Mouse (Mus musculus): ENCODE measurements around the gene Gm5089. TPM values are rescaled to one million over a fixed set of nuclear protein-coding genes. Genes with fewer than 3 reads are reported as not detected.

The Gm5089 gene
- 0.02 TPM in 1 of 2 replicates, not detected in the other for polyA plus RNA-seq (2012)

DNA sequence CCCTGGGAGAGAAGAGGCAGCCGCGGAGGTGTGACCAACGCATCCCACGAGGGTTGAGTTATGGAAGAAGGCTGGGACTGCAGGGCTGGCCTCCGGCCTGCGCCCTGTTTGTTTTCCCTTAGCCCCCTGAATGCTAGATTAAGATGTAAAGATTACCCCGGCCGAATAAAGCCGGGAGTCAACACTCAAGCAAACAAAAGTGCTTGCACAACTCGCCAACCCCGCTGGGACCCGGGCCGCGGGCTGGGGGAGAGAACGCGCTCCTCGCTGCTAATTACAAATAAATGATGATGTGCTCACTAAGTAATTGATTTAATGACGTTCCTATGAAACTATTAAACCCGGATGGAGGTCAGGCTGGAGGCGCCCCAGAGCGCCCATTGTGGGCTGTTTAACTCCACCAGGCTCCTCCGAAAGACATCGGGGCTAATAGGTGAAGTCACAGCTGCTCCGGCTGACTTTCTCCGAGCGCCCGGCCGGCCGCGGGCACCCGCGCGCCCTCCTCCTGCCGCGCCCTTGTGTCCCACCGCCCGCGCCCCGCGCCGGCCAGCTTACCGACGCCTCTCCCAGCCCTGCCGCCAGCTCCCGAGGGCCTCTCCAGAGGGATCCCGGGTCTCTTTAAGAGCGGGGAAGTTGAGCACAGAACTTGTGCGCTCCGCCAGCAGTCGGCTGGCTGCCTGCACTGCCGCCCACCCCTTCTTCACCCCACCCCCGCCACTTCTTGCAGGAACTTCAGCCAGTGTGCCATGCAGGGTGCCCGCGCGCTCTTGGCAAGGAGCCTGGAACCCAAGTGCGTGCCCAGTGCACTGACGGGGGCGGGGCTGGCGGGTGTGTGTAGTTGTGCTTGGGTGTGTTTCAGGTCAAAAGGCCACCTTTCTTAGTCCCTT, at the start of gene Gm5089:
Gene Gm5089, minus strand, starts transcription at position 620 of the 887 bp plus-strand sequence.
- Histone ChIP-seq H3K4me1 (ENCODE audit: control insufficient read depth) (no peaks in the 10 kb centered on the region), H3K9me3 (ENCODE audit: control insufficient read depth, low read length) (no peaks in the 10 kb centered on the region), H3K36me3 (ENCODE audit: control insufficient read depth) (no peaks in the 10 kb centered on the region), H3K27me3 (ENCODE audit: control insufficient read depth) (peaks cover 66% of the 10 kb centered on the region), H3K4me3 (replicated peaks) (no peak within 1 kb of the TSS)
- TF ChIP-seq GATA1 (IDR thresholded peaks at IDR 0.05; ENCODE audit: low read length) (no peak), TAL1 (IDR thresholded peaks at IDR 0.05; ENCODE audit: low read length) (no peak)

DNA sequence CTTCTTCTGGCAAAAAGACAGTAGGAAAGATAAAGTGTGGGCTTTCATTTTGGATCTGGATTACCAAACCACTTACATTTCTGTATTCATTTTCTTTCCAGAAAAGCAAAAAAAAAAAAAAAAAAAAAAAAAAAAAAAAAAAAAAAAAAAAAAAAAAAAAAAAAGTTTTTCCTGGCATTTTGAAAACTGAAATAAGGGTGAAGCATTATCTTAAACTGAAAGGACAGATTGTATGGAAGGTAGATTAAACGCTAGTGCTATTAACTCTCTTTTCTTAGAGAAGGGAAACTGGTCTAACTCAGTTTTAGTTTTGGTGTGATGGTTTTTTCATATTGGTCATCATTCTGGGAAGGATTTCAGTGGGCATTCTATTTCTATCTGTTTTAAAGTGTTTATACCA, 41.1 kb upstream of the Gm5089 start:
- peaks cover 61% of the 10 kb centered on the region for H3K27me3 ChIP-seq (ENCODE audit: control insufficient read depth)
- H3K9me3 ChIP-seq (ENCODE audit: control insufficient read depth, low read length): peaks cover 2% of the 10 kb centered on the region; the same call in 1 of the 2 replicates
- H3K4me3 ChIP-seq (replicated peaks): no peak overlapping the region
- TF ChIP-seq TAL1 (IDR thresholded peaks at IDR 0.05; ENCODE audit: low read length) (no peak), GATA1 (IDR thresholded peaks at IDR 0.05; ENCODE audit: low read length) (no peak)
- no peaks in the 10 kb centered on the region for H3K36me3 ChIP-seq (ENCODE audit: control insufficient read depth)
- H3K4me1 ChIP-seq (ENCODE audit: control insufficient read depth): no peaks in the 10 kb centered on the region

DNA sequence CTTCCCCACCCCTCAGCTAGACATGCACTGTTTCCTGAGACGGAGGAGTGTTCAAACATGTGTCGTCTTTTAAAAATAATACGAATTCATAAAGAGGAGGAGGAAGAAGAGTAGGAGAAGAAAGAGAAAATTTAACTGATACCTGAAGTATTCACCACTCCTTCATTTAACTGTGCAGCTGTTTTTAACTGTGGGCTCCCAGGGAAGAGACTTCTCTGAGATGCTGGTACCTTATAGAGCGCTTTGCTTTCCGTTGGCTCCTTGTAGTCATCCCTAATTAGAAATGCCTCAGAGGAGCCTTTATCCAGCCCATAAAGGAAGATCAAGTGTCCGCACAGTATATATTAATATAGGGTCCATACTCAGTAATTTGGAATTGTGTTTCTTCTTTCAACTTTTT, 40.6 kb upstream of the Gm5089 start:
- Histone ChIP-seq H3K36me3 (ENCODE audit: control insufficient read depth) (no peaks in the 10 kb centered on the region), H3K4me3 (replicated peaks) (no peak overlapping the region), H3K4me1 (ENCODE audit: control insufficient read depth) (no peaks in the 10 kb centered on the region), H3K9me3 (ENCODE audit: control insufficient read depth, low read length) (peaks cover 2% of the 10 kb centered on the region; the same call in 1 of the 2 replicates), H3K27me3 (ENCODE audit: control insufficient read depth) (peaks cover 66% of the 10 kb centered on the region)
- no peak for TF ChIP-seq TAL1 (IDR thresholded peaks at IDR 0.05; ENCODE audit: low read length)
- TF ChIP-seq GATA1 (IDR thresholded peaks at IDR 0.05; ENCODE audit: low read length): no peak

GRCm38 (mm10) chr14:122490441-122491328, 39.8 kb upstream of the Gm5089 start, which contains the start of gene Gm10837:
TSS of gene Gm10837 (plus strand) at chr14:122490586.
- H3K27me3 ChIP-seq (ENCODE audit: control insufficient read depth): peaks cover 75% of the 10 kb centered on the region
- H3K36me3 ChIP-seq (ENCODE audit: control insufficient read depth): no peaks in the 10 kb centered on the region
- H3K4me1 ChIP-seq (ENCODE audit: control insufficient read depth): no peaks in the 10 kb centered on the region
- H3K4me3 ChIP-seq (replicated peaks): no peak within 1 kb of the TSS
- peaks cover 2% of the 10 kb centered on the region; the same call in 1 of the 2 replicates for H3K9me3 ChIP-seq (ENCODE audit: control insufficient read depth, low read length)
- TF ChIP-seq GATA1 (IDR thresholded peaks at IDR 0.05; ENCODE audit: low read length) (no peak), TAL1 (IDR thresholded peaks at IDR 0.05; ENCODE audit: low read length) (no peak)

- H3K4me3 ChIP-seq (replicated peaks): no peak overlapping the region
- no peaks in the 10 kb centered on the region; the same call in 1 of the 2 replicates for H3K9me3 ChIP-seq (ENCODE audit: control insufficient read depth, low read length)
- TF ChIP-seq GATA1 (IDR thresholded peaks at IDR 0.05; ENCODE audit: low read length): no peak
- TF ChIP-seq TAL1 (IDR thresholded peaks at IDR 0.05; ENCODE audit: low read length): no peak
- H3K36me3 ChIP-seq (ENCODE audit: control insufficient read depth): no peaks in the 10 kb centered on the region
- peaks cover 83% of the 10 kb centered on the region for H3K27me3 ChIP-seq (ENCODE audit: control insufficient read depth)
- H3K4me1 ChIP-seq (ENCODE audit: control insufficient read depth): no peaks in the 10 kb centered on the region
Measured at GRCm38 (mm10) chr14:122489686-122490414, 38.9 kb upstream of the Gm5089 start.

DNA sequence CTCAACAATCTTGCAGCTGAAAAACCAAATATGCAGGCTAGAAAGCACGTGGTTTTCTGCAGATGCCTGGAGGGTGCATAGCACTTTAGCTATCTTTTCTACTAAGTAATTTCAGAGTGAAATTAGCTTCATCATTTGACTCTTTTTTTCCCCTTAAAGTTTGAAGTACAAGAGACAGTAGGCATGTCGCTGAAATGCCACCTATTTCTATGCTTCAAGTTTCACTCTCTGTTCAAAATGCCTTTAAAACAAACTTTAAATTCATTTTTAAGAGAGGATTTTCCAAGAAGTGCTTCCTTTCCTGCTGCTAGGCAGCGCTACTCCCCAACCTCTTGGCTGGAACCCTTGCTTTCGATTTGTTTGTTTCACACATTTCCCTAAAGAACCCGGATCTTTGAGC, 38.1 kb upstream of the Gm5089 start:
- no peaks in the 10 kb centered on the region for H3K36me3 ChIP-seq (ENCODE audit: control insufficient read depth)
- TF ChIP-seq TAL1 (IDR thresholded peaks at IDR 0.05; ENCODE audit: low read length) (no peak), GATA1 (IDR thresholded peaks at IDR 0.05; ENCODE audit: low read length) (no peak)
- H3K4me1 ChIP-seq (ENCODE audit: control insufficient read depth): no peaks in the 10 kb centered on the region
- H3K9me3 ChIP-seq (ENCODE audit: control insufficient read depth, low read length): no peaks in the 10 kb centered on the region
- peaks cover 91% of the 10 kb centered on the region for H3K27me3 ChIP-seq (ENCODE audit: control insufficient read depth)
- no peak overlapping the region for H3K4me3 ChIP-seq (replicated peaks)

DNA sequence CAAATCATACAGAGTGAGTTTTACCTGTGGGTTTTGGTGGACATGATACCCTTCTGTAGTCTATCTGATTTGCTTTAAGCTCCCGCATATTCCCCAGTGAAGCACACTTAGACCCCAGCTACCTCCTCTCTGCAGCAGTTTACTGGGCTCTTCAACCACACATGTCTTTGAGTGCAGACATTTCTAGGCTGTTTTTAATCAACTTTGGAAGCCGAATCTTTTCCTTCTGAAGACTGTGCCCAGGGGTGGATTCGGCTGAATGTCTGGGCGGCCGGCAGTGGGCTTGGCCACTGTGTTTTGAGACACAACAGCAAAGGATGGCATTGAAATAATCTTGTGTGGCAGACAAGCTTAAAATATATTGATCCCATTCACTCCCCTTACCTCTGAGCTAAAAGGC, 36.5 kb upstream of the Gm5089 start:
- no peak overlapping the region for H3K4me3 ChIP-seq (replicated peaks)
- no peak for TF ChIP-seq GATA1 (IDR thresholded peaks at IDR 0.05; ENCODE audit: low read length)
- no peak for TF ChIP-seq TAL1 (IDR thresholded peaks at IDR 0.05; ENCODE audit: low read length)
- no peaks in the 10 kb centered on the region for H3K4me1 ChIP-seq (ENCODE audit: control insufficient read depth)
- H3K36me3 ChIP-seq (ENCODE audit: control insufficient read depth): no peaks in the 10 kb centered on the region
- H3K27me3 ChIP-seq (ENCODE audit: control insufficient read depth): peaks cover 95% of the 10 kb centered on the region
- no peaks in the 10 kb centered on the region for H3K9me3 ChIP-seq (ENCODE audit: control insufficient read depth, low read length)

- Histone ChIP-seq H3K4me3 (replicated peaks) (no peak overlapping the region), H3K36me3 (ENCODE audit: control insufficient read depth) (no peaks in the 10 kb centered on the region), H3K4me1 (ENCODE audit: control insufficient read depth) (no peaks in the 10 kb centered on the region), H3K27me3 (ENCODE audit: control insufficient read depth) (peaks cover 100% of the 10 kb centered on the region), H3K9me3 (ENCODE audit: control insufficient read depth, low read length) (no peaks in the 10 kb centered on the region)
- TF ChIP-seq GATA1 (IDR thresholded peaks at IDR 0.05; ENCODE audit: low read length) (no peak), TAL1 (IDR thresholded peaks at IDR 0.05; ENCODE audit: low read length) (no peak)
Measured at GRCm38 (mm10) chr14:122486611-122487010, 35.7 kb upstream of the Gm5089 start.

Data from erythroblast, embryonic 14.5 days (primary cell).